Mouse (Mus musculus) lung, adult 2 months (tissue): ENCODE data around the gene Cfap77.

ENCODE experiments used
- CTCF ChIP-seq: fragments of 200-500 bp; IDR thresholded peaks from 2 replicates; pipeline ENCODE4 v1.5.1; 2011; ENCODE audit warnings: mild to moderate bottlenecking, low read length, control low read depth; ENCODE audit not compliant: insufficient read depth
- POLR2A ChIP-seq: fragments of 200-500 bp; IDR thresholded peaks from 2 replicates; pipeline ENCODE4 v1.6.1; 2011; ENCODE audit warnings: low read depth, mild to moderate bottlenecking, control low read depth, low read length, borderline replicate concordance; ENCODE audit errors: extremely low read depth

- TF ChIP-seq POLR2A = no peak
- TF ChIP-seq CTCF = no peak
Observed at GRCm38 (mm10) chr2:28915768-28916512, 138.9 kb downstream of the Cfap77 start.
